Comparison of ENCODE assay signal across 23 mouse cellular contexts in genomic region chr2:172842306-172842705, GRCm38 (mm10).
A peak's percentile ranks its signal among the peaks of the same experiment; 100 is the strongest.
DNase-seq lines count a peak whose midpoint lies in the region; ATAC-seq and TF ChIP-seq lines count a peak whose summit lies in the region.
"Had no signal": no experiment of that assay in that cellular context is flagged by ENCODE, and none has a peak within 500 bp of the region (broad histone marks: within the 10 kb centered on the region; RNA-seq: fewer than 3 reads in every experiment).

No protein-coding gene starts in this region.

- H3K9ac ChIP-seq in intestine, embryonic 15.5 days = no peak overlapping the region
- H3K9ac ChIP-seq in intestine, postnatal 0 days (ENCODE audit: low read depth, low read length) = no peak overlapping the region
- H3K9ac ChIP-seq in kidney, embryonic 15.5 days = no peak overlapping the region
- H3K9ac ChIP-seq in kidney, postnatal 0 days (ENCODE audit: low read depth, low read length) = no peak overlapping the region
- H3K9ac ChIP-seq: embryonic facial prominence, embryonic 12.5 days; forebrain, embryonic 13.5 days; forebrain, embryonic 15.5 days had no signal

- H3K27ac ChIP-seq in intestine, embryonic 15.5 days = 0 out of 2 replicates have a peak overlapping the region, but pooled peaks have one; percentile 17
- no peak overlapping the region for H3K27ac ChIP-seq in intestine, postnatal 0 days (ENCODE audit: low read depth, low read length)
- peak overlapping the region; percentile 63; the same call in 1 of the 2 replicates for H3K27ac ChIP-seq in kidney, embryonic 15.5 days
- H3K27ac ChIP-seq in kidney, postnatal 0 days = no peak overlapping the region
- H3K27ac ChIP-seq: embryonic facial prominence, embryonic 10.5 days; embryonic facial prominence, embryonic 12.5 days; forebrain, embryonic 13.5 days; forebrain, embryonic 15.5 days had no signal

- H3K36me3 ChIP-seq in intestine, embryonic 15.5 days = no peaks in the 10 kb centered on the region
- no peaks in the 10 kb centered on the region for H3K36me3 ChIP-seq in intestine, postnatal 0 days (ENCODE audit: control insufficient read depth, insufficient read depth)
- no peaks in the 10 kb centered on the region for H3K36me3 ChIP-seq in kidney, embryonic 15.5 days
- H3K36me3 ChIP-seq in kidney, postnatal 0 days (ENCODE audit: insufficient read depth, low read length) = no peaks in the 10 kb centered on the region
- H3K36me3 ChIP-seq: embryonic facial prominence, embryonic 10.5 days; embryonic facial prominence, embryonic 12.5 days; forebrain, embryonic 15.5 days; G1E had no signal

- H3K27me3 ChIP-seq in intestine, embryonic 15.5 days (replicated peaks) = no peaks in the 10 kb centered on the region
- no peaks in the 10 kb centered on the region for H3K27me3 ChIP-seq in intestine, postnatal 0 days (replicated peaks; ENCODE audit: control insufficient read depth, insufficient read depth, low read length)
- no peaks in the 10 kb centered on the region for H3K27me3 ChIP-seq in kidney, embryonic 15.5 days
- H3K27me3 ChIP-seq in kidney, postnatal 0 days (ENCODE audit: insufficient read depth, low read length) = no peaks in the 10 kb centered on the region
- H3K27me3 ChIP-seq: embryonic facial prominence, embryonic 12.5 days; forebrain, embryonic 13.5 days; forebrain, embryonic 15.5 days; Patski had no signal

- no peak for TF ChIP-seq CTCF in intestine, postnatal 0 days (IDR thresholded peaks at IDR 0.05; ENCODE audit: low read depth)
- TF ChIP-seq CTCF in kidney, postnatal 0 days (IDR thresholded peaks at IDR 0.05; ENCODE audit: low read depth) = no peak

- H3K4me2 ChIP-seq in intestine, embryonic 15.5 days (replicated peaks) = no peak overlapping the region
- no peak overlapping the region for H3K4me2 ChIP-seq in intestine, postnatal 0 days (replicated peaks; ENCODE audit: low read depth)
- no peak overlapping the region for H3K4me2 ChIP-seq in kidney, embryonic 15.5 days
- H3K4me2 ChIP-seq in kidney, postnatal 0 days (ENCODE audit: low read length) = no peak overlapping the region
- H3K4me2 ChIP-seq: embryonic facial prominence, embryonic 12.5 days; forebrain, embryonic 13.5 days; forebrain, embryonic 15.5 days had no signal

- no peak for DNase-seq in kidney, postnatal 4 days
- peak; percentile 78 for DNase-seq in kidney, postnatal 0 days (ENCODE audit: low spot score)
- DNase-seq in kidney, postnatal 10 days = no peak
- DNase-seq: adrenal gland, adult 8-10 months; adrenal gland, postnatal 14 days; adrenal gland, postnatal 36 days; B cell, adult 2 months; cerebellum, adult 11-12 months; cerebellum, adult 2 months; cerebellum, adult 9-10 months; cerebellum, postnatal 10 days; cerebellum, postnatal 25 days had no signal

- H3K4me1 ChIP-seq in intestine, embryonic 15.5 days (replicated peaks) = peaks cover 21% of the 10 kb centered on the region
- peaks cover 6% of the 10 kb centered on the region; the same call in 1 of the 2 replicates for H3K4me1 ChIP-seq in intestine, postnatal 0 days (replicated peaks; ENCODE audit: control insufficient read depth, insufficient read depth, low read length)
- peaks cover 74% of the 10 kb centered on the region for H3K4me1 ChIP-seq in kidney, embryonic 15.5 days
- 0 out of 2 replicates have a peak, but pooled peaks cover 10% of the 10 kb centered on the region for H3K4me1 ChIP-seq in kidney, postnatal 0 days (replicated peaks; ENCODE audit: insufficient read depth, low read length)

- H3K9me3 ChIP-seq in intestine, embryonic 15.5 days = no peaks in the 10 kb centered on the region
- no peaks in the 10 kb centered on the region for H3K9me3 ChIP-seq in intestine, postnatal 0 days (ENCODE audit: control insufficient read depth)
- H3K9me3 ChIP-seq in kidney, embryonic 15.5 days (replicated peaks) = no peaks in the 10 kb centered on the region
- H3K9me3 ChIP-seq in kidney, postnatal 0 days (replicated peaks; ENCODE audit: low read length) = no peaks in the 10 kb centered on the region
- H3K9me3 ChIP-seq: embryonic facial prominence, embryonic 10.5 days; embryonic facial prominence, embryonic 12.5 days; forebrain, embryonic 13.5 days; forebrain, embryonic 15.5 days had no signal

- H3K4me3 ChIP-seq in intestine, embryonic 15.5 days (replicated peaks) = no peak overlapping the region
- H3K4me3 ChIP-seq in intestine, postnatal 0 days (ENCODE audit: low read depth, low read length) = no peak overlapping the region
- no peak overlapping the region for H3K4me3 ChIP-seq in kidney, embryonic 15.5 days (replicated peaks)
- no peak overlapping the region for H3K4me3 ChIP-seq in kidney, postnatal 0 days (replicated peaks; ENCODE audit: low read depth, low read length)
- H3K4me3 ChIP-seq: embryonic facial prominence, embryonic 10.5 days; embryonic facial prominence, embryonic 12.5 days; forebrain, embryonic 13.5 days; forebrain, embryonic 15.5 days had no signal

- WGBS in intestine, embryonic 15.5 days = 76% methylated on average over 4 of the region's 4 CpGs
- WGBS in intestine, postnatal 0 days = 64% methylated on average over 4 of the region's 4 CpGs
- WGBS in kidney, embryonic 15.5 days = 23% methylated on average over 4 of the region's 4 CpGs
- WGBS in kidney, postnatal 0 days = 22% methylated on average over 4 of the region's 4 CpGs

- no peak for ATAC-seq in intestine, embryonic 15.5 days
- no peak for ATAC-seq in intestine, postnatal 0 days
- ATAC-seq in kidney, embryonic 15.5 days (replicated peaks; ENCODE audit: low FRiP score) = peak; percentile 63
- peak; percentile 48 for ATAC-seq in kidney, postnatal 0 days (replicated peaks; ENCODE audit: low FRiP score, low read depth)
- ATAC-seq: activated CD4-positive, CD25-positive, alpha-beta regulatory T cell, adult 4 months; CD4-positive, CD25-positive, alpha-beta regulatory T cell, adult 4 months; forebrain, embryonic 13.5 days; forebrain, embryonic 15.5 days; Patski had no signal

Comparison
In these comparisons a context has a peak if more than half of its experiments do, and no peak if none do; other contexts are left out.
1. H3K27ac ChIP-seq: peak in intestine, embryonic 15.5 days (single experiment) and kidney, embryonic 15.5 days (single experiment); none in intestine, postnatal 0 days (single experiment) and kidney, postnatal 0 days (single experiment).
2. ATAC-seq: peak in kidney, embryonic 15.5 days (single experiment) and kidney, postnatal 0 days (single experiment); none in intestine, embryonic 15.5 days (single experiment) and intestine, postnatal 0 days (single experiment).